ENCODE assay signal across 9 mouse cellular contexts in the genomic region with DNA sequence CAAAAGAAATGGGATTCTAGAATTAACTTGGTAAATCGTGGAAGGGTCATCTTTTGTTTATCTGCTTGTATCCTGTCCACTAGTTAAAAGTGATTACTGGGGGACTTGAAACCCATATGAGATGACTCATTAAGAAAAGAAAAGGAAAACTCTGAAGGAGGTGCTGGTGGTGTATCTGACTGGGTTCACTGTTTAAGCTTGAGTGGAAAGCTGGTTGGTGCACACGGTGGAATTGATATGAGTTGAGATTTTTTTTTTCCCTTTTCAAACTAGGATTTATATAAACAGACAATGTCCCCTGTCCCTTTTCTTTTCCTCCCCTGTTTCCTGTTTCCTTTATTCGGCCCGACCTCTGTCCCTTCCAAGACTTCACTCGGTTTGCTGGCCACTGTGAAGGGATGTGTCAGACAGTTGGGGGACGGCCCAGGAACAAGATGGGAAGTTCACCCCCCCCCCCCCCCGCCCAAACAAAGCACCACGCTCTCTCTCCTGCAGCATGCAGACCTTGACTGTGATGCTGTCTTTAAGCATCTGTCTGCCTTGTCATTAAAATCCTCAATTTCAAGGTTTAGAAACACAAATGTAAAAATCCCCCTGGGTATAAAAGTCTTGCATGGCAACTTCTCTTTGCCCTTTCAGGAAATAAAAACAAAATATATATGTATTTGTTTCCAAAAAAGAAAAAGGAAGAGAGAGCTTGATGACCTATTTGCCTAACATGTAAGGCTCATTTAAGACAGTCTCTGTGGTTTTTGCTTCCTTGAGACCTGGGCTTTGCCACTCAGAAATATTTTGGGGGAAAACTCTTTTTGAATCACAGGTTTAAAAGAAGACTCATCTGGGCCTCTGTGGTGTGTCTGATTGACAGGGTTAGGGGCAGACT.
DNase-seq lines count a peak whose midpoint lies in the region; ATAC-seq and TF ChIP-seq lines count a peak whose summit lies in the region.
"Had no signal": no experiment of that assay in that cellular context is flagged by ENCODE, and none has a peak within 500 bp of the region (broad histone marks: within the 10 kb centered on the region; RNA-seq: fewer than 3 reads in every experiment).

No protein-coding gene starts in this region.

- no peaks in the 10 kb centered on the region for H3K9me3 ChIP-seq in lung, embryonic 15.5 days
- H3K9me3 ChIP-seq in forebrain, embryonic 15.5 days = no peaks in the 10 kb centered on the region
- no peaks in the 10 kb centered on the region for H3K9me3 ChIP-seq in intestine, embryonic 15.5 days
- H3K9me3 ChIP-seq: megakaryocyte, embryonic 14.5 days had no signal

- TF ChIP-seq CTCF in small intestine, adult 2 months (IDR thresholded peaks at IDR 0.05; ENCODE audit: extremely low read depth, insufficient read length, insufficient replicate concordance, low read depth, low read length) = no peak

- peaks cover 93% of the 10 kb centered on the region for H3K4me1 ChIP-seq in lung, embryonic 15.5 days
- peaks cover 73% of the 10 kb centered on the region for H3K4me1 ChIP-seq in forebrain, embryonic 15.5 days
- peaks cover 68% of the 10 kb centered on the region for H3K4me1 ChIP-seq in intestine, embryonic 15.5 days (replicated peaks)
- H3K4me1 ChIP-seq in small intestine, adult 2 months (ENCODE audit: control insufficient read depth, insufficient read depth, insufficient read length, low read length) = peaks cover 7% of the 10 kb centered on the region

- no peaks in the 10 kb centered on the region for H3K27me3 ChIP-seq in lung, embryonic 15.5 days
- H3K27me3 ChIP-seq in forebrain, embryonic 15.5 days = peaks cover 16% of the 10 kb centered on the region
- no peaks in the 10 kb centered on the region for H3K27me3 ChIP-seq in intestine, embryonic 15.5 days (replicated peaks)
- peaks cover 2% of the 10 kb centered on the region; the same call in 1 of the 2 replicates for H3K27me3 ChIP-seq in small intestine, adult 2 months (ENCODE audit: control insufficient read depth, insufficient read depth, low read length)

- no peak for DNase-seq in lung, adult 18-20 months
- DNase-seq in adrenal gland, postnatal 10 days = no peak
- DNase-seq in ovary, adult 18-20 months (ENCODE audit: low spot score) = no peak
- DNase-seq in urinary bladder, postnatal 14 days (ENCODE audit: low spot score) = no peak

- peak overlapping the region; percentile 47 for H3K27ac ChIP-seq in lung, embryonic 15.5 days
- peak overlapping the region; percentile 65 for H3K27ac ChIP-seq in forebrain, embryonic 15.5 days (replicated peaks)
- peak overlapping the region; percentile 40; the same call in 1 of the 2 replicates for H3K27ac ChIP-seq in intestine, embryonic 15.5 days
- H3K27ac ChIP-seq in small intestine, adult 2 months (ENCODE audit: insufficient read depth, low read depth, low read length) = 0 out of 2 replicates have a peak overlapping the region, but pooled peaks have one; percentile 26

- ATAC-seq in lung, embryonic 15.5 days (ENCODE audit: borderline replicate concordance, extremely low read depth, low FRiP score, low TSS enrichment) = no peak
- no peak for ATAC-seq in forebrain, embryonic 15.5 days (replicated peaks)
- no peak for ATAC-seq in intestine, embryonic 15.5 days

- H3K36me3 ChIP-seq in lung, embryonic 15.5 days = no peaks in the 10 kb centered on the region
- H3K36me3 ChIP-seq in forebrain, embryonic 15.5 days = no peaks in the 10 kb centered on the region
- no peaks in the 10 kb centered on the region for H3K36me3 ChIP-seq in intestine, embryonic 15.5 days
- H3K36me3 ChIP-seq in small intestine, adult 2 months (ENCODE audit: control insufficient read depth, insufficient read depth, low read length) = no peaks in the 10 kb centered on the region

- no peak overlapping the region for H3K4me3 ChIP-seq in lung, embryonic 15.5 days
- H3K4me3 ChIP-seq in forebrain, embryonic 15.5 days = no peak overlapping the region
- H3K4me3 ChIP-seq in intestine, embryonic 15.5 days (replicated peaks) = no peak overlapping the region
- no peak overlapping the region for H3K4me3 ChIP-seq in small intestine, adult 2 months (ENCODE audit: low read depth, low read length)
- H3K4me3 ChIP-seq: megakaryocyte, embryonic 14.5 days had no signal

- WGBS in lung, embryonic 15.5 days = 19% methylated on average over 8 of the region's 8 CpGs
- 22% methylated on average over 8 of the region's 8 CpGs for WGBS in forebrain, embryonic 15.5 days
- 23% methylated on average over 8 of the region's 8 CpGs for WGBS in intestine, embryonic 15.5 days
- WGBS in small intestine, adult 2 months = 63% methylated on average over 8 of the region's 8 CpGs

- TF ChIP-seq POLR2A in small intestine, adult 2 months (IDR thresholded peaks at IDR 0.05; ENCODE audit: low read depth, low read length) = no peak

- no peak overlapping the region for H3K9ac ChIP-seq in lung, embryonic 15.5 days
- peak overlapping the region; percentile 21; the same call in 1 of the 2 replicates for H3K9ac ChIP-seq in forebrain, embryonic 15.5 days (replicated peaks)
- H3K9ac ChIP-seq in intestine, embryonic 15.5 days = no peak overlapping the region

- peak overlapping the region; percentile 22; the same call in 1 of the 2 replicates for H3K4me2 ChIP-seq in lung, embryonic 15.5 days
- 0 out of 2 replicates have a peak overlapping the region, but pooled peaks have one; percentile 13 for H3K4me2 ChIP-seq in forebrain, embryonic 15.5 days (replicated peaks)
- no peak overlapping the region for H3K4me2 ChIP-seq in intestine, embryonic 15.5 days (replicated peaks)
